Mouse (Mus musculus): ENCODE data around the gene Wapl. TPM values are rescaled to one million over a fixed set of nuclear protein-coding genes. Genes with fewer than 3 reads are reported as not detected.

The Wapl gene
- polyA plus RNA-seq, 1 experiment from 2014 or later = 13.9 TPM

- no peak for ATAC-seq (replicated peaks; ENCODE audit: insufficient number of reproducible peaks, insufficient read depth, low FRiP score, low read depth)
- Histone ChIP-seq H3K9me3 (replicated peaks) (no peaks in the 10 kb centered on the region), H3K36me3 (no peaks in the 10 kb centered on the region), H3K27ac (no peak overlapping the region), H3K9ac (no peak overlapping the region), H3K4me1 (replicated peaks) (peaks cover 6% of the 10 kb centered on the region), H3K4me2 (no peak overlapping the region), H3K4me3 (no peak overlapping the region), H3K27me3 (peaks cover 17% of the 10 kb centered on the region)
- 74% methylated on average over 6 of the region's 6 CpGs for WGBS
These were observed 100.5 kb downstream of the Wapl start for GRCm38 (mm10) chr14:34774231-34774630.

GRCm38 (mm10) chr14:34776719-34777385, 103.1 kb downstream of the Wapl start:
- H3K4me1 ChIP-seq (replicated peaks) = no peaks in the 10 kb centered on the region
- H3K9me3 ChIP-seq (replicated peaks) = no peaks in the 10 kb centered on the region
- H3K27me3 ChIP-seq = peaks cover 7% of the 10 kb centered on the region
- no peak overlapping the region for H3K4me3 ChIP-seq
- H3K27ac ChIP-seq = no peak overlapping the region
- WGBS = 85% methylated on average over 12 of the region's 12 CpGs
- H3K36me3 ChIP-seq = no peaks in the 10 kb centered on the region
- no peak for ATAC-seq (replicated peaks; ENCODE audit: insufficient number of reproducible peaks, insufficient read depth, low FRiP score, low read depth)
- H3K9ac ChIP-seq = no peak overlapping the region
- H3K4me2 ChIP-seq = no peak overlapping the region

- no peaks in the 10 kb centered on the region for H3K4me1 ChIP-seq (replicated peaks)
- no peak overlapping the region for H3K27ac ChIP-seq
- H3K4me3 ChIP-seq = no peak overlapping the region
- no peaks in the 10 kb centered on the region for H3K36me3 ChIP-seq
- H3K9ac ChIP-seq = no peak overlapping the region
- no peak for ATAC-seq (replicated peaks; ENCODE audit: insufficient number of reproducible peaks, insufficient read depth, low FRiP score, low read depth)
- peaks cover 7% of the 10 kb centered on the region for H3K27me3 ChIP-seq
- H3K4me2 ChIP-seq = no peak overlapping the region
- H3K9me3 ChIP-seq (replicated peaks) = no peaks in the 10 kb centered on the region
- WGBS = 15% methylated on average over 10 of the region's 10 CpGs
These were observed 104.1 kb downstream of the Wapl start for GRCm38 (mm10) chr14:34777810-34778209.

- H3K4me2 ChIP-seq = no peak overlapping the region
- no peak overlapping the region for H3K27ac ChIP-seq
- no peaks in the 10 kb centered on the region for H3K36me3 ChIP-seq
- H3K4me1 ChIP-seq (replicated peaks) = no peaks in the 10 kb centered on the region
- 69% methylated on average over 7 of the region's 7 CpGs for WGBS
- H3K4me3 ChIP-seq = no peak overlapping the region
- H3K9ac ChIP-seq = no peak overlapping the region
- ATAC-seq (replicated peaks; ENCODE audit: insufficient number of reproducible peaks, insufficient read depth, low FRiP score, low read depth) = no peak
- peaks cover 7% of the 10 kb centered on the region for H3K27me3 ChIP-seq
- H3K9me3 ChIP-seq (replicated peaks) = no peaks in the 10 kb centered on the region
These were observed 105.0 kb downstream of the Wapl start for GRCm38 (mm10) chr14:34778760-34779159.

GRCm38 (mm10) chr14:34793406-34794037, 119.8 kb downstream of the Wapl start:
- no peaks in the 10 kb centered on the region for H3K27me3 ChIP-seq
- WGBS = 61% methylated on average over 1 of the region's 1 CpGs
- no peak overlapping the region for H3K27ac ChIP-seq
- no peak overlapping the region for H3K4me3 ChIP-seq
- H3K36me3 ChIP-seq = no peaks in the 10 kb centered on the region
- no peaks in the 10 kb centered on the region for H3K9me3 ChIP-seq (replicated peaks)
- no peak for ATAC-seq (replicated peaks; ENCODE audit: insufficient number of reproducible peaks, insufficient read depth, low FRiP score, low read depth)
- H3K4me2 ChIP-seq = no peak overlapping the region
- H3K4me1 ChIP-seq (replicated peaks) = no peaks in the 10 kb centered on the region
- no peak overlapping the region for H3K9ac ChIP-seq

Other genes starting within 250 kb of the Wapl start
- gene Bmpr1a, start 170.6 kb upstream of the Wapl start, polyA plus RNA-seq (2015; fragmentation: Nextera tagmentation; extraction: Ambion mirVana) = 35.5 and 36.2 TPM in 2 replicates
- not detected in 2 replicates for gene 9230112D13Rik, start 151.1 kb upstream of the Wapl start, polyA plus RNA-seq (2015; fragmentation: Nextera tagmentation; extraction: Ambion mirVana)
- 300 and 308 TPM in 2 replicates for gene Ldb3, start 85.2 kb upstream of the Wapl start, polyA plus RNA-seq (2015; fragmentation: Nextera tagmentation; extraction: Ambion mirVana)
- 5.0 and 5.6 TPM in 2 replicates for gene Opn4, start 73.8 kb upstream of the Wapl start, polyA plus RNA-seq (2015; fragmentation: Nextera tagmentation; extraction: Ambion mirVana)
- gene Grid1, start 146.2 kb downstream of the Wapl start, polyA plus RNA-seq (2015; fragmentation: Nextera tagmentation; extraction: Ambion mirVana) = 0.30 and 0.33 TPM in 2 replicates